Mouse (Mus musculus) c-Kit-positive CD71-positive TER-119-positive erythroid progenitor cells, embryonic 14.5 days (primary cell): ENCODE data around the gene Hist1h1d.
"Not testable (repeated sequence)": the region's sequence is repeated elsewhere in the genome, so short reads cannot be mapped to it uniquely, and the experiment has no call there.

Experiments used
- DNase-seq: peaks from one replicate; pipeline ENCODE4 v3.0.0-alpha.2; 2013; ENCODE audit warnings: low spot score

Gene Hist1h1d

GRCm38 (mm10) chr13:23550761-23551145, 2.3 kb upstream of the Hist1h1d start:
- DNase-seq, result peak; percentile 77

- peak; percentile 98 for DNase-seq
These were observed 1.8 kb upstream of the Hist1h1d start, which contains the start of gene Hist1h4f for GRCm38 (mm10) chr13:23551146-23551834. Gene Hist1h4f, minus strand, starts transcription at chr13:23551648.

GRCm38 (mm10) chr13:23551931-23552914, 839 bp upstream of the Hist1h1d start:
- no peak for DNase-seq

- no peak for DNase-seq
These were observed 1.3 kb downstream of the Hist1h1d start for GRCm38 (mm10) chr13:23554393-23554792.

- DNase-seq, result peak; percentile 96
These were observed 2.1 kb downstream of the Hist1h1d start for GRCm38 (mm10) chr13:23554925-23555838.

- DNase-seq, result peak; percentile 92
These were observed 2.9 kb downstream of the Hist1h1d start for GRCm38 (mm10) chr13:23555839-23556416.

GRCm38 (mm10) chr13:23556906-23557305, 3.8 kb downstream of the Hist1h1d start:
- DNase-seq, result no peak

- DNase-seq, result not testable (repeated sequence)
These were observed 7.6 kb downstream of the Hist1h1d start for GRCm38 (mm10) chr13:23560699-23561098.

- DNase-seq, result not testable (repeated sequence)
These were observed 8.4 kb downstream of the Hist1h1d start for GRCm38 (mm10) chr13:23561531-23561882.

- peak; percentile 97 for DNase-seq
These were observed 9.0 kb downstream of the Hist1h1d start, which contains the start of gene Hist1h3e for GRCm38 (mm10) chr13:23561883-23562659. Gene Hist1h3e, minus strand, starts transcription at chr13:23562369.

- DNase-seq, result peak; percentile 69
These were observed 9.8 kb downstream of the Hist1h1d start for GRCm38 (mm10) chr13:23562699-23563462.

GRCm38 (mm10) chr13:23564482-23564881, 11.4 kb downstream of the Hist1h1d start:
- DNase-seq, result no peak

- DNase-seq, result not testable (repeated sequence)
These were observed 17.4 kb downstream of the Hist1h1d start for GRCm38 (mm10) chr13:23570261-23571021.

- peak; percentile 97 for DNase-seq
These were observed 18.0 kb downstream of the Hist1h1d start, which contains the start of the genes Hist1h2ae and Hist1h2bg for GRCm38 (mm10) chr13:23571022-23571503. Gene Hist1h2ae, minus strand, starts transcription at chr13:23571220. Gene Hist1h2bg, plus strand, starts transcription at chr13:23571396.

GRCm38 (mm10) chr13:23571504-23572217, 18.6 kb downstream of the Hist1h1d start:
- DNase-seq, result peak; percentile 76

- DNase-seq, result no peak
These were observed 19.4 kb downstream of the Hist1h1d start for GRCm38 (mm10) chr13:23572218-23573033.
